Mouse (Mus musculus) embryonic facial prominence, embryonic 14.5 days (tissue): ENCODE measurements at regions not wholly inside any gene's neighbourhood (a gene's known extent, or its start where the extent isn't known, plus 50 kb on each side); places are given as distances from the start of the nearest gene placed in this dataset. TPM values are rescaled to one million over a fixed set of nuclear protein-coding genes. Genes with fewer than 3 reads are reported as not detected.

Experiments
- microRNA-seq: library from miRNA; unstranded; fragments of <30 nt; microRNA quantifications from one replicate; pipeline ENCODE4, GENCODE M21; 2016; ENCODE audit warnings: borderline number of aligned reads

Small RNA genes in the stretch of these regions (microRNA-seq; reads per million reads assigned to microRNA genes)
- not detected for gene Gm26259
